Mouse (Mus musculus) left cerebral cortex, adult 11 months (tissue): ENCODE measurements around the gene Iapp.
"Not testable (repeated sequence)": the region's sequence is repeated elsewhere in the genome, so short reads cannot be mapped to it uniquely, and the experiment has no call there.

Experiments used
- DNase-seq: peaks from one replicate; pipeline ENCODE4 v3.0.0; 2022; ENCODE audit warnings: low spot score

Gene Iapp

DNA sequence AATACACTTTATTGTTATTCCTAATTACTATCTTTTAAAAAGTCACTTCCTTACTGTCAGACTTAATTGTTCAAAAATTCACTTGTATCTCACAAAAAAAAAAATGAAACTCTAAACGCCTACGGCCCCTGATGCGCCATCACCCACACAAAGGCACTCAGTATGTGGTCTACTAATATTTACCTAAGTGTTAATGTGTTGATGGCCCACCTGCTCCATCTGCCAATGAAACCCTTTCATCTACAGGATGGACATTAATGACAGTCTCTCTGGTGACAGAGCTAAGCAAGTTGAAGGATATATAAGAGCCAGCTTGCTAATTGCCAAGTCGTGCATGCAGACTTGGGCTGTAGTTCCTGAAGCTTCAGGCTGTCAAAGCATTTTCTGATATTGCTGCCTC is at the start of gene Iapp:
Iapp (plus strand) TSS at position 326 of the 400 bp plus-strand sequence.
- no peak for DNase-seq

DNA sequence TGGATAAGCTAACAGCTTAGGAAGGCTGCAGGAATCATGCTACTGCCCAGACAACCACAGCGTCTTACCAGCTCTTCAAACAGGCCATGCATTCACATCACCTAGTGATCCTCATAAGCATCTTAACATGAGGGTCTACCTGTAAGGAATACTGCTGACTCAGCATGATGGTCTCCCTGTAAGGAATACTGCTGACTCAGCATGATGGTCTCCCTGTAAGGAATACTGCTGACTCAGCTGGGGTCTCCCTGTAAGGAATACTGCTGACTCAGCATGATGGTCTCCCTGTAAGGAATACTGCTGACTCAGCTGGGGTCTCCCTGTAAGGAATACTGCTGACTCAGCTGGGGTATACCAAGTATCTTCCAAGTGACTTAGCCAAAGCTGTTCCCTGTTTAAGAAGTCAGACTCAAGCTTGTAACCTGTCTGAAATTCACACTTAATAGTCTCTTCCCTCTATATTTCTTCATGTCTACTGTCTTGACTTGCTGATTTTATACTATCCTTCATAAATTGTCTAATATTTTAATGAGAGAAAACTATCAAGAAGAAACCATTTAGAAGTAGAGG is 47.4 kb upstream of the Iapp start:
- DNase-seq, result not testable (repeated sequence)

DNA sequence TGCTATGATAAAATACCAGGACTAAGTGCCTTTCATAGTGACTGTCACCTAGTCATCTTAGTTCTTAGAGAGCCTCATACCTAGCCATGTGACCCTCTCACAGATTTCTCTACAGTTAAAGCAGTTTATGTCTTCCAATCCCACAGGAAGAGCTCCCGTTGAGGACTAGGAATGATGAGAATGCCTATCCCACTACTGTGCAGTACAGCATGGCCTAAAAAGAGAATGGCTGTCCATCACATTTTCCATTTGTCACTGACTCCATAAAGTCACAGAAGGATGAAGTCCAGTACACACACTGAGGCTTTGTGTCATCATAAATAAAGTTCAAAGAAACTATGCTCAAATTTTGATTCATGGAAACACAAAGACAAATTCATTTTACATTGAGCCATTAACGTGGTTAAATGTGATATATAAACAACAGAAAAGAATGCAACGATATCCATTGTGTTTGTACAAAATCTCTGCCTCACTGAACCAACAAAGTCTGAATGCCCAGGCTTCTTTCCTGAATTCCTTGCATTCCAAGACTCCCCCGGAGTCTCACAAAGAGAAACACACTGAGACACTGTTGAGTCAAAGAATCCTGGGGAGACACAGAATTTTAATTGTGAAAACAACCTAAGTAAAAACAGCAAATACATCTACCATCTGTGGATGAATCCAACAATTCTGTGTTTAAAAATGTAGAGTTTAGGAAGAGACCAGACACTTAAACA is 22.3 kb upstream of the Iapp start:
- DNase-seq, result no peak

DNA sequence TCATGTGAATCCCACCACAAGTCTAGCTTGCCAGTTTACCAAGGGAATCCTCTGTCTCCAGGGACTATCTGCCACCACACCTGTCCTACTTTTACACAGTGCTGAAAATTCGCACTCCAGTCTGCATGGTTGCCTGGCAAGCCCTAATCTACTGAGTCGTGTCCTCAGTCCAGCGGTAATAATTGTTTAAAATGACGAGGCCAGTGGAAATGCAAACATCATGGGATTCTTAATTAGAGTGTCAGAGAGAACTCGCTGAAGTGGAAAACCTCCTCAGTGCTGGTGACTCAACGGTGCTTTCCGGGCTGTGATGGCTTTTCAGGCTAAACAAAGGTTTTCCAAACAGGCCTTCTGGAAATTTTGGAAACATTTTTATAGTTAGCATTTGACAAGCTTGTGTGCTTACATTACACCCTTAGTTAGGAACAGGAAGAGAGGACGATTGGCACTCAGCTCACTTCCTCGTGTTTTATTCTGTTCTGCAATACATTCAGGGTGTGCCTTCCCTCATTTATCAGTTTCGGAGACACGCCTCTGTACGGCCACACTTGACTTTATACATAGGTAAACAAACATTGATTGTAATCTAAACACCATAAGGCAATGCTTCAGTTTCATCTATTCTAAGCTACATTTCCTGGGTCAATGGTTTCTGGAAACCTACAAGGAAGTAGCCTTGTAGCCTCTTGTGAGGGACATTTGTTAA is 8.7 kb upstream of the Iapp start:
- DNase-seq, result no peak

DNA sequence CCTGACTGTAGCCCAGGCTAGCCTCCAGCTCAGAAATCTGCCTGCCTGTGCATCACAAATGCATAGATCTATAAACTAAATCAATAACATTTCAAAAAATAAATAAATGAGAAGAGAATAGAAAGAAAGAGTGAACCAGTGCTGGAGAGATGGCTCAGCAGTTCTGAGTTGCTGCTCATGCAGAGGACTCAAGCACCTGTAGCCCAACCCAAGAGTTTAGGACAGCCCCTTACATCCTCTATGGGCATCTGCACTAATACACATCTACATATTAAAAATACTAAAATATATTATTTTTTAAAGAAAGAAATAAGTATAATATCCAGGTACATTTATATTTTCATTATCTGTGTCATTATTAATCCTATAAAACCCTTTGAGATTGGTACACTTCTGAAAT is 6.9 kb downstream of the Iapp start:
- no peak for DNase-seq

DNA sequence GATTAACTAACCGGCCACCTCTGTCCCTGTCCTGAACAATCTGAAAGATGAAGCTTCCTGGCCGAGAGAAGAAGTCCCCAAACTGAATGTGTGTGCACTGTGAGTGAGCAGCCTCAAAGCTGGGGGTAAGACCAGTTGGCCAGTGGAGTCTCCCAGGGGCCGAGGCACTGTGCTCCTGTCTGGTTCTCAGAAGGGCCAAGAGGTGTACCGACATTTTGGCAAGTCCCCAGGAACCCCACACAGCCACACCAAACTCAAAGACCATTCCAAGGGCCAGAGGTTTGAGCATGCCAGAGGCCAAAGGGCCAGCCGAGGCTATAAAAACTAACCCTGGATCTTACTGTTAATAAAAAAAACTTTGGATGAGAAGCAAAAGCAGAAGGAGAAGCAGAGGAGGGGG is 16.1 kb downstream of the Iapp start:
- no peak for DNase-seq

DNA sequence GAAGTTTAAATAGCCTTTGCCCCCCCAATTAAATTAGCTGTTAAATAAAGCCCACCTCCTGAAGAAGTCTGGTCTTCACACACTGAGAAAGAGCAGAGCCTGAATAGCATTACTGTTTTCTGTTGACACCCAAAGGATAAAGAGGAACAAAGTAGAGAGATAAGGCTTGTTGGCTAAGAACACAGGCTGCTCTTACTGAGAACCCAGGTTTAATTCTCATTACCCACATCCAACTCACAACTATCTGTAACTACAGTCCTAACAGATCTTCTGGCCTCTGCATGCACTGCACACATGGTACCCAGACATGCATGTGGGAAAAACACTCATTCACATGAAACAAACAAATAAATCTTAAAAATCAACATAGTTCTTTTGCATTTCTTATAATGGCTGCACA is 18.9 kb downstream of the Iapp start:
- no peak for DNase-seq

DNA sequence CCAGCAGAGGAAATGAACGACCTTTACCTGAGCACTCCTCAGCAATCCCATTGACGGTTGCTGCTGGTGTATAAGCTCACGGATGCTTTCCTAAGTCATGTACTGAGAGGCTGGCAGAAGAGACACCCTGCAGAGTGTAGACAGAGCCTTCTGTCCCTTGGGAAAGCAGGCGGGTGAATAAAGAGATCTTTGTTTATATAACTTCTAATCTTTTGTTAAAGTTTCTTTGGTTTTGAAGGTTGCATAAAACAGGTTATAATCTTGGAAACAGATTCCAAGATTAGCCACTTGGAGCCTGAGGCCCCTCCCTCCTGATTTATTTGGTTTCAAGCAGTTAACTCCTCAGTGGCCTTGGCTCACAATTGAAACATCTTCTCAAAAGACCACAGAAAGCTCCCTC is 24.7 kb downstream of the Iapp start, which contains the start of gene Slco1a5:
Slco1a5 (minus strand) TSS at position 101 of the 400 bp plus-strand sequence.
- DNase-seq, result no peak

DNA sequence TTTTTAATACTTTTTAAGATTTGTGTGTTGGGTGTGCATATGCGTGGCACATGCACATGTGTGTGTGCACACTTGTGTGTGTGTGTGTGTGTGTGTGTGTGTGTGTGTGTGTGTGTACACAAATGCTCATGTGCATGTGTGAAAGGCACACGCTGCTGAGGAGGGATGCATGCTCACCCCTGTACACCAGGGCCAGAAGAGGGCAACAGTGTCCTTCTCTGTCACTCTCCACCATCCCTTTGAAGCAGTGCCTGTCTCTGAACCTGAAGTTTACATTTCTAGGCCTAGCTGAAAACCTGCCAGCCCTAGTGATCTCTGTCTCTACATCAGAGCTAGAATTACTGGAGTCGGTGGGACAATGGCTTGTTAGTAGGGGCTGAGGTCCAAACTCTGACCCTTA is 28.4 kb downstream of the Iapp start:
- DNase-seq, result no peak

DNA sequence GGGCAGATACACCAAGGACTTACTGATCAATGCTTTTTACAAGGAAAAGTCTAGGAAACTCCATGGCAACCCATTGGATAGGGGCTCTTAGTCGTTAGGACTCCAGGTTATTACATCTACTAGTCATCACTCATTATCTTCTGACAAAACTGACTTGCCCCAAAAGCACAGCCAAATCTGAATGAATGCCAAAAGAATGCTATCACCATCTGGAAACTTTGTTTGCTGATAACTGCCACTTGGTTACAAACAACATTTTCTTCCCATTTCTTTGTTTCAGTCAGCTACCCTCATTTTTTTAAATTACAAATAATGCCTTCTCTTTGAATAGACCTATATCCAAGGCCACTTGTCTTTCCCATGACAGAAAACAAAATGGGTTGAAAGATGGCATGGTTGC is 31.0 kb downstream of the Iapp start:
- DNase-seq, result no peak

DNA sequence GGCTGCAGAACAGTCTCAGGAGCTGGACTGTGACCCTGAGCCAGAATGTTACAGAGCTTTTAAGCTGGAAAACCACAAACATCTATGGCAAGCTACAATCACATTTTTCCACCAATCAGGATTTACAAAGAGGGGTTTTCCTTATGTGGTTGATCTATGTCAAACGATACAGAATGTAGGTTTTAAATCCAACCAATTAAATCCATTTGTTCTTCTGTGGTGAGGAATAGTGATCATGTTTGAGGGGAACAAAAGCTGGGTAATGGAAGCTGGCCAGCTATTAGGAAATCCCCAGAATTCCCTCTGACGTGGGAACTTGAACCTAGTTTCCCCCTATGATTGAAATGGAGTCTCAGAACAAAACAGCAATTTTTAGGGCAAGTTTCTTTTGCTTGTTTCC is 40.7 kb downstream of the Iapp start:
- no peak for DNase-seq

DNA sequence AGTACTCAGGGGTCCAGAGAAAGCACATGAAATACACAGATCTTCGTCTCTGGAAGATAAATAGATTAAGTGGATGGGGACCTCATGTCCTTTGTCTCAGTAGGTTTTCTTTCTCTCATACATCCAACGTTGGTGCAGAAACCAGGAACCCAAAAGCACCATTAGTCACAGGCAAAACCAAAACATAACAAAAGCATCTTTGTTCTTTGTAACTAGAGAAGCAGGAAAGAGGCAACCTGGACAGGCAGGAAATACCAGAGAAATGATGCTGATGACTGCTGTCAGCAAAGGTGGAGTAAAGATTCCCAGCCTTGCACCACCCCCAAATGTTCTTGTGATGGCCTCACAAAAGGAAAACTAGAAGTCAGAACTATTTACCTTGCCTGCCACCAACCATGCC is 41.4 kb downstream of the Iapp start:
- no peak for DNase-seq

DNA sequence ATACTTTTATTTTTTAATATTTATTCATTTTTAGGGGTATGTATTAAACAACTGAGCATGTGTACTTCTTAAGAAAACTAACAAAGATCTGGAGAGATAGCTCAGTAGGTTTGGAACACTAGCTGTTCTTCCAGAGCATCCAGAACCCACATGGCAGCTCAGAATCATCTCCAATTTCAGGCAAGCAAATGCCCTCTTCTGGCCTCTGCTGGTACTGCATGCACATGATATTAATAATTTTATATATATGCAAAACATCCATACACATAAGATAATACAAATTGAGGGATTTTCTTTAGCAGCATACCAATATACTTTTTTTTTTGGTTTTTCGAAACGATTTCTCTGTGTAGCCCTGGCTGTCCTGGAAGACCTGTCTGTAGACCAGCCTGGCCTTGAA is 45.3 kb downstream of the Iapp start:
- peak; percentile 38 for DNase-seq

DNA sequence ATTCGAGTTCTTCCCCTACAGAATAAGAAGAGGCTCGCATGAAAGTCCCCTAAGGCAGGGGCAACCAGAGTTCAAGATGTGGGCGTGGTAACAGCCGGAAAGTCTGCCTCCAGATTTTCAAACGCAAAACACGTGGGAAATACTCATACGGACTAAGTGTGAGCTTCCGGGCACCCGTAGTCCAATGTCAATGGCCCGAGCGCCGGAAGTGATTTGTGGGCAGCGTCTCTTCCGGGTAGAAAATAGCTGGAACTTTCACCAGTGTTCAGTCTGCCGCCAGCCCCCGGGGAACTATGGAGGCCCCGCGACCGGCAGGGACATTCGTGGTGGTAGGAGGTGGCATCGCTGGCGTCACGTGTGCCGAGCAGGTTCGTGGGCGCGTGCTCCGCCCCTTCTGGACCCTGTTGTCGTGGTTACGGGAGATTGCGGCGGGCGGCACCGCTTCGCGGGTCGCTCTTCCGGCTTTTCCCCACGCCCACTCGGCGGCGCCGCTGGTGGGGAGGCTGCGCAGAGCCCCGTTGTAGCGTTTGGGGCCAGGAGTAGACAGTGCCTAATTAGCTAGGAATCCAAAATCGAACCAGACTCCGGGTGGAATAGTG is 47.3 kb downstream of the Iapp start, which contains the start of gene Pyroxd1:
Pyroxd1 (plus strand) TSS at position 215 of the 599 bp plus-strand sequence.
- peak; percentile 79 for DNase-seq

DNA sequence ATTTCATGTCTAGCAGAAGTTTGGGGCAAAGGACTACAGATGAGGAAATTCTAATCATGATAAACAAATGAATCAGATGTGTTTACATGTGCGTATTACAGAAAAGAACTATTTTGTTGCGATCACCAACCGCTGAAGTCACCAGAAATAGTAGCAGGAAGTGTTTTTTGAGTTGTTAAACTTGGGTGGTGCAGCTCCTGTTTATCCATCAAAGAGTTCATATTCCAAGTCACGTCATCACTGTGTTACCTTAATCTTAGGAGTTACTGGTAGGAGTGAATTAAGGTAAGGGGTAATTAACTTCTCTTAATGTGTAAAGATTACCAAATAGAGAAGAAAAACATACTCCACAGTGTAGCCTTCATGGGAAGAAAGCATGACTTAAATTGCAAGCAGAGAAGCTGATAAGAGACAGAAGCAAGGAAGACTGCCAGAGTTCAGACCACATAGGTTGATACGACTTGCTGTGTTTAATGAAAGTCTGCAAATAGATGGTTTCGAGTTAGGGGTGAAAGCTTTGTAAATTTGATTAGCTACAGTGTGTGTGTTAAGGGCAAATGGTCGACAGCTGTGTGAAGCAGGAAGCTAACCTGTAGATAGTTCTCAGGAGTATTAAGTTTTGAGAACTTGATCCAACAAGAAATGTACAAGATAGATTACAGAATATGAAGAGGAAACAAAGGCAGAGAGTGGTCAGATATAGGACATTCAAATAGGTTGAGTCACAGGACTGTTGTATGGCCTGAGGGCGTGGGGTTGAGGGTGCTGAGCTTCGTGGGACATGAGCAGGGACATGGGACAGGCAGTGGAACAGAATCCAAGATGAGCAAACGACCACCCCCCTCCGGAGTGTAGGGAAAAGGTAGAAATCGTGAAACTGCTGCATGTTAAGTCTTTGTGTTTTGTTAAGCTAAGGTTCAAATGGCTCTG is 48.2 kb downstream of the Iapp start:
- DNase-seq, result no peak

DNA sequence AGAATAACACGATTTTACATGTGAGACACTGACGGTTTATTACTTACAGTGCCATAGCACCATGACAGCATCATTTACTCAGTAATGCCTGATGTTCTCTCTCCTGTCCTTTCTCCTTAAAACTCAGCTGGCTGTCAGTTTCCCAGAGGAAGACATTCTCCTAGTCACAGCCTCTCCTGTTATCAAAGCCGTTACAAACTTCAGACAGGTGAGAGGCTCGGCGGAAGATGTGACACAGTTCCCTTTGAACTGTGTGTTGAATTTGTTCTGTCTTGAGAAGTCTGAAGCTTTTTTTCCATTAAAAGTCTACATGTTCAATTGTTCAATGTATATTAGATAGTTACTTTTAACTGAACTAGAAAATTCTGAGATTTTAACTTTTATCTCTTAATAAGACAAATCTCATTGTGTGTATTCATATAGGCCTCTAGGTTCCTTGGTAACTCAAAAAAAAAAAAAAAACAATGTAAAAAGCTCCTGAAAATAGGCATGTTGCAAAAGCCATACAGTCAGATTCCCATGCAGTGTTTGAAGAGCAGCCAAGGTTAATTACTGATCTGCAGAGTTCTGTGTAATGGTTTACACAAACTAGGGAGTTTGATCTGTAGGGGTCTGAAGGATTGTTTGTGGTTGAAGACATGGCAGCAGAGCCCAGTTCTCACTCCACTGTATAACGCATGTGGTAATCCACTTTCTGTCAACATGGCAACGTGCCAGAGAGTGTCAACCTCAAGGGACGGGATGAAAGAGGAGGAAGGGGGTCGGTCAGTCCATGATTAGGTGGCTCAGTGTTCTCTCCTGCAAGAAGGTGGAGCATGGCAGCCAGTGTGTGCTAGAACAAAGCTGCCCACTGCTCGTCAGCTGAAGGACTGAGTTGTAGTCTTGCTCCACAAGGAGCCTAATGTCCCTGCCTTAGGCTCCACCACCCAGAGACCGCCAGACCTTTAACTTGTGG is 49.5 kb downstream of the Iapp start:
- no peak for DNase-seq

DNA sequence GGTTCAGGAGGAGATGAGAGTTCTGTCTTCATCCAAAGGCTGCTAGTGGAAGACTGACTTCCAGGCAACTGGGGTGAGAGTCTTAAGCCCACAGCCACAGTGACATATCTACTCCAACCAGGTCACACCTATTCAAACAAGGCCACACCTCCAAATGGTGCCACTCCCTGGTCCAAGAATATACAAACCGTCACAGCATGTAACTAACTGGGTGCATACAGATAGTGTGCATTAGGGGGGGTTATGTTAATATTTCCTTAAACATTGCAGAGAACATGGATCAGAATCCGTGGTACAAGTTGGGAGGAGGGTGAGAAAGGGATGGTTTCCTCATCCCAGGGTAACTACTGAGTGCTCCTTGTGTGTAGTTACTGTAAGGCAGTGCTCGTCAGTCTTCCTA is 53.9 kb downstream of the Iapp start:
- DNase-seq, result not testable (repeated sequence)
